Mouse (Mus musculus) embryo, embryonic 11.5 days (tissue): ENCODE results near the gene Rad51.
A peak's percentile ranks its signal among the peaks of the same experiment; 100 is the strongest.

Experiments used
- DNase-seq: peaks from one replicate; pipeline ENCODE4 v3.0.0-alpha.2; 2012; ENCODE audit warnings: low read depth, low spot score

Gene Rad51

DNA sequence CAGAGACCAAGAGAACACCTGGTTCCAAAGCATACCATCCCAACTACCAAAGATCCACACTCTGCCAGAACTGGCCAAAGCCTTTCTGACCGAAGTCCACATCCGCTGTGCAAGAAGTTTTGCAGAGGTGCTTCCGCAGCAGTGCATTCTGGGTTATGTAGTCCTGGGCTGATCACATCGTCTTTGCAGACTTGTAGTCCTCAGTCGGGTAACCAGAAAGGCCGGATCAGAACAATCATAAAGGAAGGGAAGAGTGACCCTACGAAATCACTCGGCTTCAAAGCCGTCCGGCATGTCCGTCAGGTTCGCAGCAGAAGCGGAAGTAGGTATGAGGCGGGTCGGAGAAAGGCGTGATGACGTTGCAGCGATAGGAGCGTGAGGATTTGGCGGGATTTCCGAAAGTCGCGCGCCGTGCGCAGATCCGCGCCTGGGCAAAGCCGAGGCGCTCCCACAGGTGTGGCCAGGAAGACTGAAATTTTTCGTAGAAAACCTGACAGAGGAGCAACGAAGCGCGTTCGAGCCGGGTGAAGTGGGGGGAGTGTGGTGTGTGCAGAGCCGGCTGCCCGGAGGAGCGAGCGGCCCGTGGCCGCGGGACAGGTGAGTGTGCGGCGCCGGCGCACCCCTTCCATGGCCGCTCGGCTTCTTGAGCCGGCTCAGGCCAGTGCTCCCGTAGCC lies at the start of gene Rad51:
Rad51 (plus strand) TSS at position 356 of the 675 bp plus-strand sequence.
- peak; percentile 84 for DNase-seq

DNA sequence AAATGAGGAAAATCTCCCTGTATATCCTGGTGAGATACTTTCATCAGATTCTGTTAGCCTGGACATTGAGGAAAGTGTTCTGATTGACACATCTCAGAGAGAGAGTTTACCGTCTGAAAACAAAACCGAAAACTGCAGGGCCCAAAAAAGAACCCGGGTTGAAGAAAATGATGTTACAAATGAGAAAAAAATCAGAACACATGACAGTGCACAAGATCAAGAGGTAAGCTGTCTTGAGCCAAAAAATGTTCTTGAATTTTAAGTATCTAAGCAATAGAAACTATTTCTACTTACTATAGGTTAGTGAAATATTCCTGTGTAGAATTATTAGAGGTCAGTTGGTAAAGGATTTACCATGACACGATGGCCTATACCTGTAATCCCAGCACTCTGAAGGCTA lies 40.2 kb upstream of the Rad51 start:
- DNase-seq = no peak

GRCm38 (mm10) chr2:119086156-119086555 lies 26.4 kb upstream of the Rad51 start:
- no peak for DNase-seq

DNA sequence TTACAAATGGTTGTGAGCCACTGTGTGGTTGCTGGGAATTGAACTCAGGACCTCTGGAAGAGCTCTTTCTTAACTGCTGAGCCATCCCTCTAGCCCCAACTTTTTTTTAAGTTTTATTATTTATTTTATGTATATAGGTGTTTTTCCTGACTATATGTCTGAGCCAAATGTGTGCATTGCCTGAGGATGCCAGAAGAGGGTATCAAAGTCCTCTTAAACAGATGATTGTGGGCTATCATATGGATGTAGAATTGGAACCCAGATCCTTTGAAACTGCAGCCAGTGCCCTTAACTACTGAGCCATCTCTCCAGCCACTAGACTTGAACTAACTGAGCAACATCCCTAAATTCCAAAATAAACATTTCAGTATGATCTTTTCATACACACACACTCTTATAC lies 11.0 kb upstream of the Rad51 start:
- no peak for DNase-seq

GRCm38 (mm10) chr2:119106583-119106982 lies 6.0 kb upstream of the Rad51 start:
- no peak for DNase-seq

DNA sequence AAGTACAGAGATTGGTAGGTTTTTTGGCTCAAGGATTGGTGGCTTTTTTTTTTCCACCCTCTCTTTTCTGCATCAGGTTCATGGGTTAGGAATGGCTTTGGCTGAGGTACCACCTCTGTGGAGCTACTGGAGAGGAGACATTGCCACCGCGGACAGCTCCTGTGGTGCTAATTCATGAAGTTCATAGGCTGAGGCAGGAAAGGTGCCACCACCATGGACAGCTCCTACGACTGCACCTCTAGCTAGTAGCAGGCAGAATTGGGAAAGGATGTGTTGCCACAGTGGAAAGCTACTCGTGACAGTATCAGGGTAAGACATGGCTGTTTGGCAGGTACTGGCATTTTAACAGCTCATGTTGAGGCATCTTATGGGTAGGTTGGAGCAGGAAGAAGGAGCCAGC lies 4.0 kb upstream of the Rad51 start:
- peak; percentile 26 for DNase-seq

- no peak for DNase-seq
Observed at GRCm38 (mm10) chr2:119111060-119111459, 1.5 kb upstream of the Rad51 start.

DNA sequence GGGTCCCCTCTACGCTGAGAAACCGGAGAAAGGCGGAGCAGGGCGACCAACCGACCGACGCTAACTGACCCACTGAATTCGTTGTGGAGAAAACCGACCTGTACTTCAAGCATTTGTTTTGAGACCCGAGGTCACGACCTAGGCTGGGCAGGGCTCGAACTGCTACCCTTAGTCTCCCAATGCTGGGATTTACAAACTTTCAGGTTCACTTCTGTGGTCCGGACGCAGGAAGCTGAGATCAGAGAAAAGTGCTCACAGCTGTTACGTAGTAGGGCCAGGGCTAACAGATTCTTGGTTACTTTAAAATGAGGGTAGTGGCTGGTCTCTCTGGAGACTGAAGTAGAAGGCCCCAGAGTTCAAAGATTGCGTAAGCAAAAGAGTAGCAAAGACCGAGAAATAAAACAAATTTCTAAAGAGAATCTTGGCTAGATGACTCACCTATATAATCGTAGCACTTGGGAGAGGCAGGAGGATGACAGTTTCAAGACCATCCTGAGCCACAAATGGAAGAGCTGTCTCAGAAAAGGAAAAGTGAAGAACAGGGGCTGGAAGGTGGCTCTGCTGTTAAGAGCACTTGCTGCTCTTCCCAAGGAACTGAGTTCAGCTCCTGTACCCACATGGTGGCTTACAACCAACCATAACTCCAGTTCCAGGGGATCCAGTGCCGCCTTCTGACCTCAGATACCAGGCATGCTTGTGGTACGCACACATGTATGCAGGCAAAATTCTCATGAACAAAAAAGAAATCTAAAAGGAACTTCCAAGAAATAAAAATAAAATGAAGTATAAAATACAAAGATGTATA lies 730 bp downstream of the Rad51 start:
- no peak for DNase-seq

DNA sequence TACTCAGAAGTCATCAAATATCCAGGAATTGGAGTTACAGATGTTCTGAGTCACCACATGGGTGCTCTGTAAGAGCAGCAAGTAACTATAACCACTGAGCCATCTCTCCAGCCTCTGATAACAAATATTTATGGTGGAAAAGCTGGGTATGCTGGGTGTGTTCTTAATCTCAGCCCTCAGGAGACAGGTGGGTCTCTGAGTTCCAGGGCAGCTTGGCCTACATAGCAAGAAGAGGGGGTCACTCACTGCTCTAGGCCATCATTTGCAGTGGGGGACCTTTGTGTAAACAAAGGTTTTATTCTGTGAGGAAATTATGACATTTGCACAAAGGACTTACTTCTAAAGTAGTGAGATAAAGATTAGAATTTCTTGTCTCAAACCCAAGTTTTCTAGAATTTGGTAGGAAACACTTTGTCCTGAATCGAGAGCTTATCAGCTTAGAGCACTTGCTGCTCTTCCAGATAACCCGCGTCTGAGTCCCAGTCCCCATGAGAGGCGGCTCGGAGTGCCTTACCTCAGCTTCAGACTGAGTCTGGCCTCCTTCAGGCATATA lies 23.8 kb downstream of the Rad51 start:
- DNase-seq = no peak

DNA sequence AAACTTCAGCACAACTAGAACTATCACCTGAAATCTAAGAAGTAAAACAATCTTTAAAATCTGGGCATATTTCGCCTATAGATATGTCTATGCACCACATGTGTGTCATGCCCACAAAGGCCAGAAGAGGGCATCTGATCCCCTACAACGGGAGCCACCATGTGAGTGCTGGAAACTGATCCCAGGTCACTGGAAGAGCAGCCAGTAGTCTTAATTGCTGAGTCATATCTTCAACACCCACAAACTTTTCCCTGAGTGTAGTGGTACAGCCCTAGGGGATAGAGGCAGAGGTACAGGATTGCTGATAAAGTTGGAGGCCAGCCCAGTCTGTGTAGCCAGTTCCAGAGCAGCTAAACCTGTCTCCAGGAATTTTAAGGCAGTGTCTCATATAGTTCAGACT lies 32.6 kb downstream of the Rad51 start:
- DNase-seq = no peak

GRCm38 (mm10) chr2:119146435-119146834 lies 33.8 kb downstream of the Rad51 start:
- DNase-seq = no peak

DNA sequence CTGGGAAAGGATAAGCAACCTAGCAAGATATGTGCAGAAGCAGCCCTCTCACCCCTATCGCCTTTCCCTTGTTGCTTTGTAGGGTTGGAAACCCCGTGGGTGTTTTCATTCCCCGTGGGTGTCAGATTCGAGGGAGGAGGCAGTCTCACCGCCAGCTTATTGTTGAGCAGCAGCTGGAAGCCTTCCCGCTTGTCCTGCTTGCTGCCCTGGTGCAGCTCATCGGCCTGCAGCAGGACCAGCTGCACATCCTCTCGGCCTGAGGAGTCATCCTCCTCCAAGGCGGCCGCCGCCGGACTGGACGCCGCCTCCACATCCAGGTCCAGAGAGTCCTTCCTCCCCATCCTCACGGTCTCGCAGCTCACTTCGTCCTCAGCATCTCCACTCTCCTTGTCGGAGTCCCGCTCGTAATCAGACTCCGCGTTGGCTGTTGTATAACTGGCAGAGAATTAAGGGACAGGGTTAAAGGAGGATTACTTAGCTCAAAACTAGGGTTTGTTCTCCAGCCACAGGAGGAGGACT lies 34.6 kb downstream of the Rad51 start:
- no peak for DNase-seq

DNA sequence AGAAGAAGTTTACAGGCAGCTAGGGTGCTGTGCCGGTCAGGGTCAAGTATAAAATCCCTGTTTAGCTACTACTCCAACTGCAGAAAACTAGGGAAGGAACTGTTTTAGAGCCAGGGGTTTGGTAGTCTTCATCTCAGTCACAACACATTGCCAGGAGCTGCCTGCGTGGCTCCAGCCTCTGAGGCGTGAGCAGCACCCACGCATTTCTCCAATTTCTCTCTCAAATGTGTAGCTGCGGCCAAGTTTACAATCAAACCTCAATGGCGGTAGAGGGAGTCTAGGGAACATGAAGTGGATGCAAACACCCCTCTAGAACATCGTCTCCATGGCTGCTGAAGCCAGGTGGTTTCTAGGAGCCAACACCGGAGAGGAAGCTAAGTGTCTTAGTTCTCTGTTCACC lies 35.2 kb downstream of the Rad51 start:
- DNase-seq = no peak

- no peak for DNase-seq
Observed at GRCm38 (mm10) chr2:119152255-119152654, 39.7 kb downstream of the Rad51 start.

- no peak for DNase-seq
Observed at GRCm38 (mm10) chr2:119154683-119155082, 42.1 kb downstream of the Rad51 start.

DNA sequence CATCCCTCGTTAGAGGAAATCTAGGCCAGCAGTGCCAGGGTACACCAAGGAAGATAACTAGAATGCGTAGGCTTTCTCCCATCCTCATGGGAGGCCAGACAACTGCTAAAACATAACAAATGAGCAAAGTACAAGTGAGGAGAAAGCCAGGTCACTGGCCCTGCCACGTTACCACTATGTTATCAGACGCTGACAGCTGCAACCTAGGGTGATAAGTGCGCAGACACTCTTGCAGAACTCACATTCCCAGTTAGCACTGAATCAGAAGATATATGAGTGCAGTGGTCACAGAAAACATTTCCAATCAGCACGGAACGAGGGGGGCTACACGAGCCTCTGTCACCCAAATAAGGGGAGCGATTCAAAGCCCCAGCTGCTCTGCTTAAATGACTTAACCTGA lies 42.8 kb downstream of the Rad51 start:
- DNase-seq = no peak

DNA sequence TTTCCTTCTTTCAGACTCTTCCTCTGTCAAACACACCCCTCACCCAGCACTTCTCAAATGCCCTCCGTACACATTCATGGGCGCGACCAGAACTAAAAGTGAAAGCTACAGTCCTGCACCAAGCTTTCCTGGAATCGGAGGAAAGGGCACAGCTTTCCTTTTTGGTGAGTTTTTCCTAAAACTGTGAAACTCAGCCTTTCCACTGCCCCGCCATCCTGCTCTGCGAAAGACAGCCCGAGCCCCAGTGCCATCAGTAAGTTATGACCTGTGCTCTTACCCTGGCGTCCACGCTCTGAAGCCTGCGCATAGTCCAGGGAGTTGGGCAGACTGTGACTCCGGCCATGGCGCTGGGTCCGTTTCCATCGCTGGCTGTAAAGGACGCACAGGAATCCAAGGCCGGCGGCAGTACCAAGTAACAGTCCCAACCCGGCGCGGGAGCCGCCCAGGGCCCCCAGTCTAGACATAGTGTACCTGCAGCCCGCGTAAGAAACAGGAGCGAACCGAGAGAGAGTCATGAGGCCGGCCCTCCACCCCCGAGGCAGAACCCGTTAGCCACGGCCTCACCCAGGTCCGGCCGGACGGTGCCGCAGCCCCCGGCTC lies 43.6 kb downstream of the Rad51 start:
- DNase-seq = no peak

DNA sequence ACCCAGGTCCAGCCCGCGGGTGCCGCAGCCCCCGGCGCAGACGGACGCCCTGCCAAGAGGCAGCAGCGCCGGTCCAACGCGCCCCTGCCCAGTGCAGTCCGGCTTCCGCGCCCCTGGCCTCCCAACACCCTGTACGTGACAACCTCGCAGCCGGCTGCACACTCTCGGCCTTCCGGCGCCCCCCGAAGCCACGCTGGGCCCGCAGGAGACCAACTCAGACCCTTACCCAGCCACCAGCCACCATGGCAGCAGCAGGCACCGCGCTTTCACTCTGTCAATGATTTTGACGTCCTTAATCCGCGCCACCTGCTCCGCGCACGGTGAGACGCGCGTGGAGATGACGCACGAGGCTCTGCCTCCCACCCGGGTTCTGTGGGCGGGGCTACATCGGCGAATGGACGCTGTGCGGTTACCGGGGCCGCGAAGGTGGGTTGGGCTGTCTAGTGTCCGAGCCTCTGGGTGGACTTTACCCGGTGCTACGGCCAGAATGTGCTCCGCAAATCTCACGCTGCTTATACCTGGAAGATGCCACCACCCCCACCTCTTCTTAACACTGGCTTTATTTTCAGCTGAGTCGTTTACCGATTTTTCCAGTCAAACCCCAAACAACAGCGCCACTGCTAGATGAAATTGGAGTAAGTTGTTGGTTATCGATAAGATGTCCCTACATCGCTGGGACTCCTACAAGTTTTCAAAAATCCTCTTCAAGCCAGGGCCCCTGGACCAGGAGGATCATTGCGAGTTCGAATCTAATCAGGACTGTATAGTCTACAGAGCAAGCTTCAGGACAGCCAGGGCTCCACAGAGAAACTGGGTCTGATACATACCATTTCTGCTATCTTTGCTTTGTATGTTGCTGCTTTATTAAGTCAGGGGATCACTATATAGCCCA lies 44.3 kb downstream of the Rad51 start, which contains the start of gene Rmdn3:
Rmdn3 (minus strand) TSS at position 354 of the 892 bp plus-strand sequence.
- DNase-seq = peak; percentile 93

GRCm38 (mm10) chr2:119157836-119158235 lies 45.2 kb downstream of the Rad51 start:
- no peak for DNase-seq

GRCm38 (mm10) chr2:119161247-119161646 lies 48.7 kb downstream of the Rad51 start:
- DNase-seq = no peak

- no peak for DNase-seq
Observed at GRCm38 (mm10) chr2:119163135-119163534, 50.5 kb downstream of the Rad51 start.
